Mouse (Mus musculus) embryonic facial prominence, embryonic 14.5 days (tissue): Measurements from ENCODE around the gene Mrpl41. TPM values are rescaled to one million over a fixed set of nuclear protein-coding genes. Genes with fewer than 3 reads are reported as not detected.

ENCODE experiments used
- ATAC-seq: fragments of 200-750 bp; cut with Nextera tagmentation; 2 replicates; pipeline ENCODE4 v1.8.0; 2017; ENCODE audit warnings: low read depth, moderate number of reproducible peaks, moderate TSS enrichment
- DNase-seq: peaks from one replicate; pipeline ENCODE4 v3.0.0-alpha.2; 2015; ENCODE audit warnings: low spot score
- H3K27ac ChIP-seq: fragments of 300-500 bp; sonication (generic); replicated peaks from 2 replicates; pipeline ENCODE4 v1.5.1; 2014; ENCODE audit warnings: low read depth, mild to moderate bottlenecking, low read length, moderate library complexity
- H3K27me3 ChIP-seq: fragments of 300-500 bp; sonication (generic); replicated peaks from 2 replicates; pipeline ENCODE4 v1.6.1; 2014; ENCODE audit warnings: low read length; ENCODE audit not compliant: control insufficient read depth, insufficient read depth
- H3K36me3 ChIP-seq: fragments of 300-500 bp; sonication (generic); 2 replicates; pipeline ENCODE4 v1.6.1; 2014; ENCODE audit warnings: low read length, mixed read lengths; ENCODE audit not compliant: control insufficient read depth, insufficient read depth
- H3K4me1 ChIP-seq: fragments of 300-500 bp; sonication (generic); 2 replicates; pipeline ENCODE4 v1.6.1; 2014; ENCODE audit warnings: antibody characterized with exemption, low read length; ENCODE audit not compliant: control insufficient read depth, insufficient read depth
- H3K4me2 ChIP-seq: fragments of 300-500 bp; sonication (generic); 2 replicates; pipeline ENCODE4 v1.6.1; 2014; ENCODE audit warnings: low read depth, mild to moderate bottlenecking, low read length, moderate library complexity, mixed read lengths
- H3K4me3 ChIP-seq: fragments of 300-500 bp; sonication (generic); 2 replicates; pipeline ENCODE4 v1.5.1; 2014; ENCODE audit warnings: low read depth, mild to moderate bottlenecking, low read length
- H3K9ac ChIP-seq: fragments of 300-500 bp; sonication (generic); 2 replicates; pipeline ENCODE4 v1.6.1; 2014; ENCODE audit warnings: low read depth, mild to moderate bottlenecking, low read length, moderate library complexity, mixed read lengths
- H3K9me3 ChIP-seq: fragments of 300-500 bp; sonication (generic); 2 replicates; pipeline ENCODE4 v1.6.1; 2016; ENCODE audit warnings: low read length; ENCODE audit not compliant: control insufficient read depth
- WGBS: fragments of 180-500 bp; shearing (Covaris S2); extraction: QIAGEN DNeasy Blood & Tissue Kit; methylation state at CpG from one replicate; pipeline ENCODE4 v1.1.7; 2014; 5-methylcytosine and 5-hydroxymethylcytosine counted together
- microRNA-seq: library from miRNA; unstranded; fragments of <30 nt; microRNA quantifications from one replicate; pipeline ENCODE4, GENCODE M21; 2016; ENCODE audit warnings: borderline number of aligned reads
- polyA plus RNA-seq: library from polyadenylated mRNA; unstranded; fragments of >200 nt; fragmentation: Nextera tagmentation; extraction: Ambion mirVana; gene quantifications from 2 replicates; pipeline ENCODE4 v1.2.1, GENCODE M21; 2014

Mrpl41 gene
- polyA plus RNA-seq, 1 experiment from 2014 or later: 134 TPM

DNA sequence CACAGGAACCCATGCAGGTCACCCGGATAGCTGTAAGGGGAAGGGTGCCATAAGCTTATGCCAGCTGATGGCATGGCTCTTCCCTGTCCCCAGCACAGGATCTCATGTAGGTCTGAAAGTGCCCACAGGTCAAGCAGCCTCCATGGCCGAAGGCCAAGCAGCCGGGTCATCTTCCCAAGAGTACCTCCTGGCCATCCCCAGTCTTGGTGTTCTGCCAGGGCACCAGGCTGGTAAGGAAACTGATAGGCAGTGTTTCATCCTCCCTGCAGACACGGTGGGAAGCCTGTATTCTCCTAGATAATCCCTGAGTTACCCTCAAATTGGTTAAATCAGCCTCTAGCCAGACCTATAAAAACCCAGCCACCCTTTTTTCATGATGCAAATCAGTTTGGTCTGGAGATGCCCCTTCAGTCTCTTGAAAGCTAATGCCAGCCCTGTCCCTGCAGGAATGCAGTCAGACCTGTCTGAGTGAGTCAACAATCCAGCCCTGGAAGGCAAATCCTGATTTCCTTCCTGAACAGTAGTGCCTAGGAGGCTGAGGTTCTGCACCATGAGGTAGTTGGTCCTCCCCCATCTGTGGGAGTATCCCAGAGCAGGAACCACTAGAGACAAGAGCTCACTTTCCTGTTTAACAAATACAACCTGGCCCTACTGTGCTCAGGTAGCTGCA lies 47.0 kb downstream of the Mrpl41 start:
- WGBS: 55% methylated on average over 2 of the region's 4 CpGs
- DNase-seq: peak; percentile 86
- Histone ChIP-seq H3K27ac (peak overlapping the region; percentile 53; the same call in 1 of the 2 replicates), H3K9ac (no peak overlapping the region), H3K9me3 (no peaks in the 10 kb centered on the region), H3K4me3 (no peak overlapping the region), H3K36me3 (0 out of 2 replicates have a peak, but pooled peaks cover 5% of the 10 kb centered on the region), H3K4me2 (no peak overlapping the region), H3K4me1 (no peaks in the 10 kb centered on the region), H3K27me3 (no peaks in the 10 kb centered on the region)
- peak; percentile 90 for ATAC-seq

DNA sequence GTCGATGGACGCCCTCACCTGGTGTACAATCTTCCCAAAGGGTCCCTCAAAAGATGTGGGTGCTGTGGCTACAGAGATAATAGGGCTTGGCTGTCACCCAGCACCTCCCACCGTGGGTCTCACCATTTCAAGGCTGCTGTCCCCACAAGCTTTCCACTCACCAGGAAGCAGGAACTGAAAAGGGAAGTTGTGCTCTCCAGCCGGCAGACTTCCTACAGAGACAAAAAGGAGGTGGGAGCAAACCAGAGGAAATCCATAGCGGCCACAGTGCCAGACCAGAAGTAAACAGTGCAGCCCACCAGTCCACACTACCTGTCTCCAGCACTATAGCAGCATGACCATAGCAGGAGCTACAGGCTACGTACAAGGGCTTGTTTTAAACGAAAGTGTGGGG lies 47.9 kb downstream of the Mrpl41 start:
- H3K4me2 ChIP-seq: no peak overlapping the region
- H3K36me3 ChIP-seq: 0 out of 2 replicates have a peak, but pooled peaks cover 5% of the 10 kb centered on the region
- no peak overlapping the region for H3K4me3 ChIP-seq
- 66% methylated on average over 7 of the region's 7 CpGs for WGBS
- ATAC-seq: no peak
- no peak overlapping the region for H3K27ac ChIP-seq
- no peak for DNase-seq
- H3K9me3 ChIP-seq: no peaks in the 10 kb centered on the region
- H3K9ac ChIP-seq: no peak overlapping the region
- no peaks in the 10 kb centered on the region for H3K4me1 ChIP-seq
- no peaks in the 10 kb centered on the region for H3K27me3 ChIP-seq

DNA sequence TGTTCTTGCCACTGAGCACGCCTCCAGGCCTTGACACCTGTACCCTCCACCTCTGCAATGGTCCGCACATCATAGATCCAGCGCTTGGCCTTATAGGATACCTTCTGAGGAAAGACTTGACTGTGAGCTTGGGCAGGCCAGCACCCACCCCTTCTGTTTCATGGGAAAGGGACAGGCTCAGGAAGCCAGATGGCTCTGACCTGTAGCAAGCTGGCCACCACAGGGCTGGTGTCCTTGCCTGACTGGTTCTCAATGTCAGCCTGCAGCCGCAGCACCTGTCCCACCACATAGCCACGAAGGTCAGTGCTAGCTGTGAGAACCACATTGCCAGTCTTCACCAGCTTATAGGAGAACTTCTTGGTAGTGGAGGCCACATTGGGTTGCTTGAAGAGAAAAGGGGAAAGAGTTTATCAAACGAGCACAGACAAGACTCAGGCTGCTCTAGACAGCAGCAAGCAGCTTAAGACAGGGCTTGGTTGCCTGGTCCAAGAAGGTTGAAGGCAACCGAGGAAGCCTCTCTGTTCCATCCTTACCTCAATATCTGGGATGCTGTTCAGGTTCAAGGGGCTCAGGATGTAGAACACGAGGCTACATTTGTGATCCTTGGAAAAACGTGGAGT lies 48.4 kb downstream of the Mrpl41 start:
- 84% methylated on average over 9 of the region's 9 CpGs for WGBS
- Histone ChIP-seq H3K4me3 (no peak overlapping the region), H3K36me3 (0 out of 2 replicates have a peak, but pooled peaks cover 5% of the 10 kb centered on the region), H3K9ac (no peak overlapping the region), H3K4me2 (no peak overlapping the region), H3K27me3 (no peaks in the 10 kb centered on the region), H3K4me1 (no peaks in the 10 kb centered on the region), H3K9me3 (no peaks in the 10 kb centered on the region), H3K27ac (no peak overlapping the region)
- ATAC-seq (no peak), DNase-seq (no peak)

DNA sequence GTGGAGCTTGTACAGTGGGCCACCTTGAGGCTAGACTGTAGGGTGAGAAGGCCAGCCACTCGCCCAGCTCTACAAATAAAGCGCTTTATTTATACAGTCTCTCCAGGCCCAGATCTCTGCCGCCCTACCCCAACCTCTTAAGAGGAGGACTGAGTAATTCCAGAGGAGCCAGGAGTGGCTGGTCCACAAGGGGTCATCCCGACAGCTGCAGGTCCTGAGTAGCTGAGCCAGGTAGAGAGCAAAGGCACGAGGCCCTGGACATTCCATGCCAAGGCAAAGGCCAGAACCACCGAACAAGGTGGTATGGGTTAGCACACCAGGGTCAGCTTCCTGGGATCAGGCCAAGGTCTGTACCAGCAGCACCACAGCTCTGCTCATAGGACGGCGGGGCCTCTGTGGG lies 49.6 kb downstream of the Mrpl41 start:
- Histone ChIP-seq H3K4me3 (no peak overlapping the region), H3K27ac (no peak overlapping the region), H3K4me2 (no peak overlapping the region), H3K36me3 (0 out of 2 replicates have a peak, but pooled peaks cover 5% of the 10 kb centered on the region), H3K4me1 (no peaks in the 10 kb centered on the region), H3K9ac (no peak overlapping the region), H3K27me3 (no peaks in the 10 kb centered on the region), H3K9me3 (no peaks in the 10 kb centered on the region)
- ATAC-seq (no peak), DNase-seq (no peak)
- WGBS: 83% methylated on average over 8 of the region's 8 CpGs

Small RNA genes within 50 kb of the gene (microRNA-seq; reads per million reads assigned to microRNA genes)
- not detected for gene Gm22875

Other genes starting within 250 kb of the Mrpl41 start
- 0.84 and 1.5 TPM in 2 replicates for gene Cacna1b, start 211.9 kb downstream of the Mrpl41 start, polyA plus RNA-seq
- gene Ehmt1, start 55.5 kb downstream of the Mrpl41 start, polyA plus RNA-seq: 67.1 and 77.2 TPM in 2 replicates
- 28.2 and 28.4 TPM in 2 replicates for gene Arrdc1, start 39.8 kb downstream of the Mrpl41 start, polyA plus RNA-seq
- gene Zmynd19, start 25.3 kb downstream of the Mrpl41 start, polyA plus RNA-seq: 18.9 and 20.4 TPM in 2 replicates
- gene Dph7, start 12.7 kb downstream of the Mrpl41 start, polyA plus RNA-seq: 24.1 and 27.6 TPM in 2 replicates
- 8.9 and 9.1 TPM in 2 replicates for gene Pnpla7, start 935 bp upstream of the Mrpl41 start, polyA plus RNA-seq
- gene Nsmf, start 79.3 kb upstream of the Mrpl41 start, polyA plus RNA-seq: 55.5 and 56.2 TPM in 2 replicates
- 0.22 TPM in 1 of 2 replicates, not detected in the other for gene Entpd8, start 105.2 kb upstream of the Mrpl41 start, polyA plus RNA-seq
- gene Noxa1, start 120.1 kb upstream of the Mrpl41 start, polyA plus RNA-seq: 0.38 and 0.71 TPM in 2 replicates
- 16.5 and 20.9 TPM in 2 replicates for gene Nrarp, start 205.7 kb upstream of the Mrpl41 start, polyA plus RNA-seq
- gene Tor4a, start 221.8 kb upstream of the Mrpl41 start, polyA plus RNA-seq: 7.5 and 7.8 TPM in 2 replicates
- gene Nelfb, start 236.4 kb upstream of the Mrpl41 start, polyA plus RNA-seq: 76.8 and 94.4 TPM in 2 replicates
- gene Stpg3, start 239.5 kb upstream of the Mrpl41 start, polyA plus RNA-seq: not detected in 2 replicates
- gene Fam166a, start 243.6 kb upstream of the Mrpl41 start, polyA plus RNA-seq: not detected in 2 replicates
- 429 and 461 TPM in 2 replicates for gene Tubb4b, start 249.6 kb upstream of the Mrpl41 start, polyA plus RNA-seq